Comparison of ENCODE assay signal across 11 mouse cellular contexts in genomic region chr2:158683038-158683413, GRCm38 (mm10). TPM values are rescaled to one million over a fixed set of nuclear protein-coding genes. Genes with fewer than 3 reads are reported as not detected.
DNase-seq lines count a peak whose midpoint lies in the region; ATAC-seq lines count a peak whose summit lies in the region.
"Had no signal": no experiment of that assay in that cellular context is flagged by ENCODE, and none has a peak within 500 bp of the region (broad histone marks: within the 10 kb centered on the region; RNA-seq: fewer than 3 reads in every experiment).

No protein-coding gene starts in this region.

- no peaks in the 10 kb centered on the region for H3K27me3 ChIP-seq in hindbrain, embryonic 13.5 days
- H3K27me3 ChIP-seq in hindbrain, embryonic 16.5 days (replicated peaks; ENCODE audit: control insufficient read depth, insufficient read depth, low read length), result no peaks in the 10 kb centered on the region
- peaks cover 5% of the 10 kb centered on the region; the same call in 1 of the 2 replicates for H3K27me3 ChIP-seq in liver, embryonic 12.5 days (replicated peaks)
- H3K27me3 ChIP-seq: hindbrain, embryonic 12.5 days had no signal

- ATAC-seq in hindbrain, embryonic 13.5 days (ENCODE audit: low FRiP score), result no peak
- ATAC-seq in hindbrain, embryonic 16.5 days, result no peak
- ATAC-seq in CD4-positive, CD25-positive, alpha-beta regulatory T cell, adult 4 months, result peak; percentile 67
- ATAC-seq in activated CD4-positive, CD25-positive, alpha-beta regulatory T cell, adult 4 months, result peak; percentile 64
- peak; percentile 70 for ATAC-seq in megakaryocyte progenitor cell, adult 5-6 weeks (replicated peaks; ENCODE audit: poor library complexity)
- no peak for ATAC-seq in liver, embryonic 12.5 days

- no peaks in the 10 kb centered on the region for H3K36me3 ChIP-seq in hindbrain, embryonic 13.5 days
- no peaks in the 10 kb centered on the region for H3K36me3 ChIP-seq in hindbrain, embryonic 16.5 days (ENCODE audit: control insufficient read depth, insufficient read depth, low read length)
- H3K36me3 ChIP-seq in liver, embryonic 12.5 days, result no peaks in the 10 kb centered on the region
- H3K36me3 ChIP-seq: hindbrain, embryonic 12.5 days had no signal

- H3K4me2 ChIP-seq in hindbrain, embryonic 13.5 days, result no peak overlapping the region
- H3K4me2 ChIP-seq in hindbrain, embryonic 16.5 days (ENCODE audit: low read length), result no peak overlapping the region
- no peak overlapping the region for H3K4me2 ChIP-seq in liver, embryonic 12.5 days
- H3K4me2 ChIP-seq: hindbrain, embryonic 12.5 days had no signal

- H3K9me3 ChIP-seq in hindbrain, embryonic 13.5 days, result no peaks in the 10 kb centered on the region
- no peaks in the 10 kb centered on the region for H3K9me3 ChIP-seq in hindbrain, embryonic 16.5 days (ENCODE audit: control insufficient read depth, low read length)
- H3K9me3 ChIP-seq in liver, embryonic 12.5 days (replicated peaks), result no peaks in the 10 kb centered on the region
- H3K9me3 ChIP-seq: hindbrain, embryonic 12.5 days had no signal

- no peak for DNase-seq in layer of hippocampus, postnatal 14 days (ENCODE audit: low spot score in 2 of 2)
- DNase-seq: kidney, postnatal 14 days; lung, postnatal 14 days; right cerebral cortex, postnatal 25 days had no signal

- H3K4me3 ChIP-seq in hindbrain, embryonic 13.5 days, result no peak overlapping the region
- no peak overlapping the region for H3K4me3 ChIP-seq in hindbrain, embryonic 16.5 days (ENCODE audit: low read length)
- H3K4me3 ChIP-seq in liver, embryonic 12.5 days, result no peak overlapping the region
- H3K4me3 ChIP-seq: hindbrain, embryonic 12.5 days had no signal

- H3K4me1 ChIP-seq in hindbrain, embryonic 13.5 days (replicated peaks), result peaks cover 43% of the 10 kb centered on the region
- H3K4me1 ChIP-seq in hindbrain, embryonic 16.5 days (ENCODE audit: control insufficient read depth, insufficient read depth, low read depth, low read length), result peaks cover 21% of the 10 kb centered on the region
- 0 out of 2 replicates have a peak, but pooled peaks cover 5% of the 10 kb centered on the region for H3K4me1 ChIP-seq in liver, embryonic 12.5 days

- H3K27ac ChIP-seq in hindbrain, embryonic 13.5 days, result 0 out of 2 replicates have a peak overlapping the region, but pooled peaks have one; percentile 6
- no peak overlapping the region for H3K27ac ChIP-seq in hindbrain, embryonic 16.5 days (ENCODE audit: low read depth, low read length)
- H3K27ac ChIP-seq in liver, embryonic 12.5 days, result no peak overlapping the region
- H3K27ac ChIP-seq: hindbrain, embryonic 12.5 days had no signal

- no peak overlapping the region for H3K9ac ChIP-seq in hindbrain, embryonic 13.5 days
- H3K9ac ChIP-seq in hindbrain, embryonic 16.5 days (ENCODE audit: low read depth, low read length), result no peak overlapping the region
- no peak overlapping the region for H3K9ac ChIP-seq in liver, embryonic 12.5 days
- H3K9ac ChIP-seq: hindbrain, embryonic 12.5 days had no signal

- WGBS in hindbrain, embryonic 13.5 days, result 20% methylated on average over 4 of the region's 4 CpGs
- WGBS in hindbrain, embryonic 16.5 days, result 18% methylated on average over 4 of the region's 4 CpGs
- 23% methylated on average over 4 of the region's 4 CpGs for WGBS in liver, embryonic 12.5 days (ENCODE audit: insufficient replicate concordance)

RNA-seq across cellular contexts. Expression of gene Ppp1r16b, which starts 17.8 kb away (rescaled TPM):
- 8.0 and 8.5 TPM in 2 replicates for polyA plus RNA-seq in hindbrain, embryonic 13.5 days (2015; fragmentation: Nextera tagmentation; extraction: Ambion mirVana)
- polyA plus RNA-seq in hindbrain, embryonic 16.5 days (2015; fragmentation: Nextera tagmentation; extraction: Ambion mirVana), result 26.4 and 27.2 TPM in 2 replicates
- polyA plus RNA-seq in CD4-positive, CD25-positive, alpha-beta regulatory T cell, adult 4 months (2017; shearing (Covaris generic)), result 100 to 1,000 TPM; 121 to 150 TPM
- 100 to 1,000 TPM; 100 to 110 TPM for polyA plus RNA-seq in activated CD4-positive, CD25-positive, alpha-beta regulatory T cell, adult 4 months (2017; shearing (Covaris generic))
- 0.17 and 0.30 TPM in 2 replicates for total RNA-seq in megakaryocyte progenitor cell, adult 5-6 weeks (2015)
- total RNA-seq in megakaryocyte progenitor cell, adult 5-6 weeks (2017), result 0.07 and 0.08 TPM in 2 replicates
- 1.9 and 2.0 TPM in 2 replicates for polyA plus RNA-seq in liver, embryonic 12.5 days (2016; fragmentation: Nextera tagmentation; extraction: Ambion mirVana)
- 10 to 100 TPM; 97.4 to 97.9 TPM for total RNA-seq in layer of hippocampus, postnatal 14 days (2021)

RNA-seq across cellular contexts. Expression of gene Actr5, which starts 58.3 kb away (rescaled TPM):
- polyA plus RNA-seq in hindbrain, embryonic 13.5 days (2015; fragmentation: Nextera tagmentation; extraction: Ambion mirVana), result 12.4 and 12.6 TPM in 2 replicates
- 6.2 and 12.0 TPM in 2 replicates for polyA plus RNA-seq in hindbrain, embryonic 16.5 days (2015; fragmentation: Nextera tagmentation; extraction: Ambion mirVana)
- polyA plus RNA-seq in CD4-positive, CD25-positive, alpha-beta regulatory T cell, adult 4 months (2017; shearing (Covaris generic)), result 1 to 10 TPM; 2.1 to 2.9 TPM
- 1 to 10 TPM; 3.1 to 3.2 TPM for polyA plus RNA-seq in activated CD4-positive, CD25-positive, alpha-beta regulatory T cell, adult 4 months (2017; shearing (Covaris generic))
- 9.1 and 14.7 TPM in 2 replicates for total RNA-seq in megakaryocyte progenitor cell, adult 5-6 weeks (2015)
- total RNA-seq in megakaryocyte progenitor cell, adult 5-6 weeks (2017), result 14.5 and 18.7 TPM in 2 replicates
- 12.5 and 13.3 TPM in 2 replicates for polyA plus RNA-seq in liver, embryonic 12.5 days (2016; fragmentation: Nextera tagmentation; extraction: Ambion mirVana)
- total RNA-seq in layer of hippocampus, postnatal 14 days (2021), result 10 to 100 TPM; 10.2 to 10.9 TPM

Comparison
In these comparisons a context has a peak if more than half of its experiments do, and no peak if none do; other contexts are left out.
1. ATAC-seq: peak in CD4-positive, CD25-positive, alpha-beta regulatory T cell, adult 4 months (single experiment), activated CD4-positive, CD25-positive, alpha-beta regulatory T cell, adult 4 months (single experiment) and megakaryocyte progenitor cell, adult 5-6 weeks (single experiment); none in hindbrain, embryonic 13.5 days (single experiment), hindbrain, embryonic 16.5 days (single experiment) and liver, embryonic 12.5 days (single experiment).